Mouse (Mus musculus) brain, embryonic 14.5 days (tissue): ENCODE measurements around the gene Pole2. TPM values are rescaled to one million over a fixed set of nuclear protein-coding genes. Genes with fewer than 3 reads are reported as not detected.

Source experiments
- DNase-seq: peaks from one replicate; pipeline ENCODE4 v3.0.0-alpha.2; 2011; ENCODE audit warnings: low read depth
- CTCF ChIP-seq: fragments of 200-500 bp; IDR thresholded peaks from 2 replicates; pipeline ENCODE4 v1.5.1; 2012; ENCODE audit warnings: inconsistent platforms, mild to moderate bottlenecking, moderate library complexity, borderline replicate concordance; ENCODE audit not compliant: insufficient read depth, insufficient read length; ENCODE audit errors: extremely low read depth
- POLR2A ChIP-seq: fragments of 200-500 bp; IDR thresholded peaks from 2 replicates; pipeline ENCODE4 v1.6.1; 2012; ENCODE audit warnings: mild to moderate bottlenecking, inconsistent platforms, borderline replicate concordance; ENCODE audit not compliant: poor library complexity, insufficient read depth, insufficient read length, severe bottlenecking; ENCODE audit errors: extremely low read depth
- polyA plus RNA-seq: library from polyadenylated mRNA; depleted of rRNA; stranded (reverse); fragments of >200 nt; gene quantifications from 2 replicates; pipeline ENCODE4 v1.2.3, GENCODE M21; 2012

Pole2 gene
- polyA plus RNA-seq, 1 experiment = 7.8 TPM

DNA sequence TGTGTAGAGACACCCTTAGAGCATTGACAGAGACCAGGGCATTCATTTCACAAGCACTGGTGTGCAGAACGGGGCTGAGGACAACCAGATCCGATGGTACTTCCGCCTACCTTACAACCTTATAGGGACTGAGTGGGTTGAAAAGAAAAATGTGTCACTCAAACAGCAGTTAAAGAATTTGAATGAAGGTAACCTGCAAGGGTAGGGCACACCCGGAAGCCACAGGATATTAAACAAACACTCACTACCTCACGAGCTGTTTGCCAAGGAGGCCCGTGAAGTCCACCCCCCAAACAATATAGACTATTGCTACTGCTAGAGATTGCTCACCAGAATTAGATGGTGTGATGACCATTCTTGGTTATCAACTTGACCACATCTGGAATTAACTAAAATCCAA is 7.8 kb upstream of the Pole2 start:
- DNase-seq = no peak
- TF ChIP-seq POLR2A (no peak), CTCF (no peak)

DNA sequence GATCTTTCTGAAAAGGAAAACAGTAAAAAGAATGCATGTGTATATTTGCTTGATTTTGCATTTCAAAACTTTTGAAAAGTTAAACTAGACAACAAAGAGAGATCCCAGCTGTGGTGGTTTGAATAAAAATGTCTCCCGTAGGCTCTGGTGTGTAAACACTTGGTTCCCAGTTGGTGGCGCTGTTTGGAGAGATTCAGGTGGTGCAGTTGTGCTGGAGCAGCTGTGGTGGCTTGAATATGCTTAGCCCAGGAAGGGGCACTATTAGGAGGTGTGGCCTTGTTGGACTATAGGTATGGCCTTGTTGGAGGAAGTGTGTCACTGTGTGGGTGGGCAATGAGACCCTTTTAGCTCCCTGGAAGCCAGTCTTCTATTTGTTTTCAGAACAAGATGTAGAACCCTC is 1.3 kb upstream of the Pole2 start:
- no peak for DNase-seq
- TF ChIP-seq CTCF = no peak

DNA sequence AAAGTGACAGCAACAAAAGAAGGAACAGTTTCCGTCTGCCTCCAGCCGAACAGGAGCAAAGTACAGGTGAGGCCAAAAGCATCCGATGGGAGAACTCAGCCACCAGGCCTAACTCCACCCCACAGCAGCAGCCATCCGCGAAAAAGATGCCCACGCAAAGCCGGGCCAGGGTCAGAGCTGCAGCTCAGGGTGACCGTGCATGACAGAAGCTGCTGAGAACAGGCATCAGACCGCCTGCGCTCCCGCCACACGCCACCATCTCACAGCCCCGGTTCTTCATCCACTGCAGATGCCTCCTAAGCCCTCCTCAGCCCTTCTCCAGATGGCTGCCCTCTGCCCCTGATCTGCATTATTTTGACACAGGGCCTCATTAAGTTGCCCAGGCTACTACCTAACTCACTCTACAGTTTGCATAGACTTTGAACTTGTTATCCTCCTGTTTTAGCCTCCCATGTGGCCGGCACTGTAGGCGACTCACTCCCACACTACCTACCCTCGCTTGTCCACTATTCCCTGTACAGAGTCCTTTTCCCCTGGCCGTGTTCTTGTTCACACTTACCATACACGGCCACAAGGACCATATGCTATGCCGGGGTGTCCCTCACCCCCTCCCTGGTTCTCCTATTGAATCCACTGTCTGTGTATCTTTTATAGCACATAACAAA is 7.2 kb downstream of the Pole2 start:
- no peak for DNase-seq
- TF ChIP-seq CTCF (no peak), POLR2A (no peak)

DNA sequence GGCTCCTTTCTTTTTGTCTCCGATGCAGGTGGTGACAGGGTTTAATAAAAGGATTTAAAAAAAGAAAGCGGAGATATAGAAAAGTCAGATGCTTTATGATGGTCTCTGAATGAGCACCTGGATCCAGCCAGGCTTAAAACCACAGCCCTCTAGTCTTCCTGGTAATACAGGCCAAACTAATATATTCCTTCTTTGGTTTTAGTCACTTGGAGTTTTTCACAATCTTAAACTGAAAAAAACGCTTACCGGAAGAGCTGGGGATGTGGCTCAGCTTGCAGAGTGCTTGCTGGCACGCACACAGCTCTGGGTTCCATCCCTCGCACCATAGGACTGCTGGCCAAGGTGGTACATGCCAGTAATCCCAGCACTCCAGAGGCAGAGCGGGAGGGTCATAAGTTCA is 11.4 kb downstream of the Pole2 start:
- no peak for DNase-seq
- TF ChIP-seq POLR2A (no peak), CTCF (no peak)

DNA sequence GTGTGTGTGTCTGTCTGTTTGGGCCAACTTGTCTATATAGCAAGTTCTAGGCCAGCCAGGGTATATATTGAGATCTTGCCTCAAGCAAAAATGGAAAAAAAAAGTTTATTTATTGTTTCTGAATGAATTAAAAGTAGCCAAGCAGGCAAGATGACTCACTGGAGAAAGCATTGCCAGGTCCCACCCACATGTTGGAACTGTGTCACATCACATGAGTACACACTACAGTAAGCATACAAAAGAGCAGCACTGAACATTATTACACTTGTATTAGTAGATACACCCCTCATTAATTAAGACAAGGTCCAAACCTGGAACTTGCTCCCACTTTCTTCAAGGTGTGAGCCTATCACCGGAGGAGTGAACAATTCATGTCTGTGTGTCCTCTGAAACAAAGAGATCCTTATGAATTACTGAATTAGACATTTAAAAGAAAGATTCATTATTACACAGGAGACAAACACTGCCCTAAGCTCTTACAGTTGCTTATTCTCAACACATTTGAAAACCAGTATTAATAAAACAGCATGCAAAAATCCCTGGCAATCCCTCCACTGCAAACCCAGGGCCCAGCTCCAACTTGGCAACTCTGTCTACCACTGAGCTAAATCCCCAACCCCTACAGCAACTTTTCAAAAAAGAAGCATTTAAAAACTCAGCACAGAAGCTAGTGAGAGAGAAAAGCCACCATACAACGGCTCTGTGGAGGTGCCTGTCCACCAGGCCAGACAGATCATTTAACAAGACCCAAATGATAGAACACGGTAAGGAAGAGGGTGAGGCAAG is 12.8 kb downstream of the Pole2 start:
- peak; percentile 49 for DNase-seq
- TF ChIP-seq CTCF = no peak
- TF ChIP-seq POLR2A = no peak

DNA sequence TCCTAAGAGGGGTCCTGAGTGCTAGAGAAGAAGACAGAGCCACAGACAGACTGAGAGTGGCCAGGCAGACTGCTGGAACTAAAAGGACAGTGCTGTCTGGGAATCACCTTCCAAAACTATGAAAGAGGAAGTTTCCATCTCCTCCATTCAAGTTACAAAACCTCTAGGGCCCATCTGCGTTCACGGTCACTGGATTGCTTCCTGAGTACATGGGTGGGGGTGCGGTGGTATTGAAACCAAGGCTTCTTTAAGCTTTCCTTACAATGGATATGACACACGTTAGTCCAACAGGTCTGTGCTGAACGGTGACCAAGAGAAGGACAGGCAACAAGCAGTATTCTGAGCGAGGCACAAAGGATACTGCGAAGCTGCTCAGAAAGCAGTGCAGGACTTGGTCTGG is 13.6 kb downstream of the Pole2 start:
- no peak for DNase-seq
- TF ChIP-seq POLR2A (no peak), CTCF (no peak)

DNA sequence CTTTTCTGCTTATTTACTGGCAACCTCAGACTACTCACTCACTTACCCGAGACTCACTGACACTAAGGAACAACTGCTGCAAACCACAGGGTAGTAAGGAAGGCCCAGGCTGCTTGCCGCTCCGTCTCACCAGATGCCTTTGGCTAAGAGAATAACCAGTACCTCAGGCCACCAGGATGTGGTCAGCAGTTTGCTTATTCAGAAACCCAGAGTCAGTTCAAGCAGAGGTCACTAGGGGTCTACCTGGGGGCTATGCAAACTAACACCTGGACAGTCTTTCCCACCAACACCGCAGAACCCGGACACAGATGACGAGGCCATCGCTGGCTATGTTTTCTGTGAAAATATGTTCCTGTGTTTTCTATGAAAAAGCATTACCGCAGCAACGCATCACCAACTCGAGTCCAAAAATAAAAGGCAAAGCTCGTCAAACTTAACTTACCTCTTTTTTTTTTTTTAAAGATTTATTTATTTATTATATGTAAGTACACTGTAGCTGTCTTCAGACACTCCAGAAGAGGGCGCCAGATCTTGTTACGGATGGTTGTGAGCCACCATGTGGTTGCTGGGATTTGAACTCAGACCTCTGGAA is 14.7 kb downstream of the Pole2 start:
- no peak for TF ChIP-seq POLR2A
- no peak for TF ChIP-seq CTCF

DNA sequence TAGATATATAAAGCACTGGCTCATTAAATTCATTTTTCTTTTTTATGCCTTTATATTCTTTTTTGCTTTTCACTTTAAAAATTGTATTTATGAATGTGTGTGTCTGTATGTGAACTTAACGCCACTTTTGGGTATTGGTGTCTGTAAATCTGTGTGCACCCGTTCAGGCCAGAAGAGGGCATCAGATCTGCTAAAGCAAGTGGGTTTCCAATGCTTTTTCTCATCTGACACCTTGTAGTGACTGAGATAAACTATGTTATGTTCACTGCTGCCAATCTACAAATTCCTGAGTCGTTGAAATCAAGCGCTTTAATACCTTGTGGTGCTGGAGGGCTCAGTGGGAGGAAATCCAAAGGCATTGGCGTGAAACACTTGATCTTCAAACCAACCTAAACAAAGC is 16.9 kb downstream of the Pole2 start:
- DNase-seq = peak; percentile 60
- TF ChIP-seq CTCF (peak; percentile 51; the same call in 1 of the 2 replicates), POLR2A (no peak)

More for the DNA sequence above, 14.7 kb downstream of the Pole2 start:
- DNase-seq = no peak

DNA sequence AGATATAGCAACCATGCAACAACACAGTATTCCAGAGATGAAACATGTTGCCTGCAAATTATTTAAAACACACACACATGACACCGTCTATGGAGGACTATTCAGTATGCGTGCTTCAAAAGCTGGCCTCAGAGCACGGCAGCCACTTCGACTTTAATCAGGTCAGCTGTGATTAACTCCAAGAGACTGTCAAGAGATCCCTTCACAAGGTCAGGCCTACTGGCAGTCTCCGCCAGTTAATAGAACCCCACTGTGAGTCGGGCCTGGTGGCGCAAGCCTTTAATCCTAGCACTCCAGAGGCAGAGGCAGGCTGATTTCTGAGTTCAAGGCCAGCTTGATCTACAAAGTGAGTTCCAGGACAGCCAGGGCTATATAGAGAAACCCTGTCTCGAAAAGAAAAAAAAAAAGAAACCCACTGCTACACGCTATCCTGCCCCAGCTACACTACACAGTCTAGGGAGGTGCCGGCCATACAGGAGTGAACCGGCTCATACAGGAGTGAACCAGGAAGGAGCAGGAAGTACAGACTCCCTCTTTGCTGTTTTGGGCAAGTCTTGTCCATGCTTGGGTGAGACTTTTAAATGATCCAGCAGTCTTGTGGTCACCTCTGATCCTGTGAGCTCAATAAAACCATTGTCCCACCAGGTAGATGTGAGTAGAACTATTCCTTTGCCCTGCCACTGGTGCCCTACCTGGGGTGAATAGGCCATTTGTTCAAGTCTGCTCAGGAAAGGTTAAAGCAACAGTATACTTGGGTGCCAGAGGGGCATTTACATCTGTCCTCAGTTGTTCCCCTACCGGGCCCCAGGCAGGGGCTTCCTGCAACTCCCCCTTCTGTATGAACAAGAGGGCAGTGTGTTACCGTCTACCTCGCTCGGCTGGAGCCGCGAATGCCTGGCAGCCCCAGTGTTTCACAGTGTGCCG is 17.7 kb downstream of the Pole2 start:
- TF ChIP-seq CTCF (no peak), POLR2A (no peak)
- DNase-seq = no peak

DNA sequence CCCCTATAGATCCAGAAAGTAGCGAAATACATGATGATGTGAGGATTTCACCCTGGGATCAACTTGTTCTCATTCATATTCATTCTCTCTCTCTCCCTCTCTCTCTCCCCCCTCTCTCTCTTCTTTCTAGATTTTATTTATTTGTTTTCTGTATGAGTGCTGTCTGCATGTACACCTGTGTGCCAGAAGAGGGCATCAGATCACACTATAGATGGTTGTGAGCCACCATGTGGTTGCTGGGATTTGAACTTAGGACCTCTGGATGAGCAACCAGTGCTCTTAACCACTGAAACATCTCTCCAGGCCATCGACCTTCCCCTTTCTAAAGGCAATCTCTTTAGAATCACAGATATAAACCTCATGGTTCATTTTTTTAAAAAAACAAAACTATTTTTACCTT is 19.5 kb downstream of the Pole2 start:
- DNase-seq = no peak
- no peak for TF ChIP-seq CTCF
- TF ChIP-seq POLR2A = no peak

DNA sequence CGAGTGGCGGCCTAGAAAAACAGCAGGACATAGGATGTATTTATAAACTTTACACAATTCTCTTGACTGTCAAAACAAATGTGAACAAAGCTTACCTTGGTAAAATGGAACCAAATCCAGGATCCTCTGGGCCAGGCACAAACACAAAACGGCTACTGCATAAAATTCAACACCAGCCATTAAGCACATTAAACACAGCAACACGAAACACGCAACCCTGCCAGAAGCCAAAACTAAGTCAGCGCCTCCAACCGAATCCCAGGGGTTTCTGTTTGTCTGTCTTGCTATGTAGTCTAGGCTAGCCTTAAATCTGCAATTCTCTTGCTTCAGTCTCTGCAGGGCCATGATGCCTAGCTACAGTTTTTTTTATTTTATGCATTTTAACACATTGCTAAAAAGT is 20.1 kb downstream of the Pole2 start:
- no peak for DNase-seq
- TF ChIP-seq POLR2A = no peak
- no peak for TF ChIP-seq CTCF
